Mouse (Mus musculus) embryonic stem cell, embryonic (primary cell): ENCODE measurements at regions not wholly inside any gene's neighbourhood (a gene's known extent, or its start where the extent isn't known, plus 50 kb on each side); places are given as distances from the start of the nearest gene placed in this dataset.

Experiments used
- CTCF ChIA-PET, 4 experiments: fragments of 300-600 bp in 2 of 4; fragments of 350-600 bp in 2 of 4; sonication (Branson Sonifier 250); formaldehyde crosslinking; loops; one replicate each; lab custom pipeline; 2022; ENCODE audit warnings: inconsistent platforms in 2 of 4; lab: Charles Lee
- POLR2A ChIA-PET, 4 experiments: fragments of 300-600 bp in 2 of 4; fragments of 350-600 bp in 2 of 4; sonication (Branson Sonifier 250); formaldehyde crosslinking; loops; one replicate each; lab custom pipeline; 2022; ENCODE audit warnings: antibody characterized with exemption in 4 of 4, inconsistent platforms in 1 of 4; lab: Charles Lee

- POLR2A ChIA-PET, result no interaction called here
- CTCF ChIA-PET, result interaction anchor here in 1 of 4 experiments (0.6 kb wide), 1 partner anchor 14 kb away, joined by 6 read pairs; no protein-coding TSS in a partner anchor
Observed at GRCm38 (mm10) chr4:140463296-140463695, 202.5 kb downstream of the Arhgef10l start.

- POLR2A ChIA-PET, result no interaction called here
- CTCF ChIA-PET, result interaction anchor here in 2 of 4 experiments (0.5 to 0.7 kb wide), 3 partner anchors 103 to 1360 kb away, joined by 3 to 5 read pairs (median 3); no protein-coding TSS in a partner anchor
Observed at GRCm38 (mm10) chr4:140461317-140461716, 204.5 kb downstream of the Arhgef10l start.

GRCm38 (mm10) chr4:140449062-140449461 lies 202.5 kb upstream of the Igsf21 start:
- POLR2A ChIA-PET, result interaction anchor here in 1 of 4 experiments (1.5 kb wide), 1 partner anchor 9 kb away, joined by 3 read pairs; no protein-coding TSS in a partner anchor

DNA sequence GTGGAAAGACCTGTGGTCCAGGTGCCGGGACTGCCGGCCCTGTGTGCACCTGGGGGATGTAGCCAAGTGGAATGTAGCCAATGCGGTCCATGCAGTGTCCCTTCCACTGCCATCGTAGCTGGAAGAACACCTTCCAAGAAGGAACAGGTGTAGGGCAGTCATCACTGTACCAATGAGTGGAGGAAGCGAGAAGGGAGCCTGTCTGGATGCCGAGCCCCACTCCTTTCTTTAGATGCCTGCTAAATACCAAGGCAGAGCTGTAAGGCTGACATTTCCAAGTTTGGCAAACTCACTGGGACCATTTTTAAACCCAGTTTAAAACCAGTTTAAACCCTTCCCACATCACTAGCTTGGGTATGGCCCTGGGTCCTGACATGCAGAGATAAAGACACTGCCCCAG lies 199.9 kb upstream of the Igsf21 start:
- ChIA-PET POLR2A (no interaction called here), CTCF (no interaction called here)

More at GRCm38 (mm10) chr4:140449062-140449461, 202.5 kb upstream of the Igsf21 start:
- CTCF ChIA-PET, result no interaction called here

- CTCF ChIA-PET, result no interaction called here
- POLR2A ChIA-PET, result no interaction called here
Observed at GRCm38 (mm10) chr4:140445931-140446330, 199.3 kb upstream of the Igsf21 start.

DNA sequence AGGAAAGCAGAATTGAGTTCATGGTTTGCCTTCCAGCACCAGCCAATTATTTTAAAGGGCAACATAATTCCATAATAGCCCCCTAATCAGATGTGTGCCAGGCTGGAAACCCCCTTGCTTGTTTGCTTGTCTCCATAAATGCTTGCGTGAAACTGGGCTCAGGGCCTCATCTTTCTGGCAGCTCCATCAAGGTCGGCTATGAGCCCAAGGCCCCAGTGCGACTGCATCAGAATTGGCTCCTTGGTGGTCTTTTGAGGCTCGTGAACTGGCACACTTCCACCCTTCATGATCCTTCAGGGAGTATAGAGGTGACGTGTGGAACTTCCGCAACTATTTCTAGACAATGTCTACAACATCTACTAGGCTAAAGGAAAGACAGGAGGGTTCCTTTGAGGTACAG lies 196.6 kb upstream of the Igsf21 start:
- ChIA-PET POLR2A (no interaction called here), CTCF (no interaction called here)

GRCm38 (mm10) chr4:140441805-140442204 lies 195.2 kb upstream of the Igsf21 start:
- POLR2A ChIA-PET, result no interaction called here

DNA sequence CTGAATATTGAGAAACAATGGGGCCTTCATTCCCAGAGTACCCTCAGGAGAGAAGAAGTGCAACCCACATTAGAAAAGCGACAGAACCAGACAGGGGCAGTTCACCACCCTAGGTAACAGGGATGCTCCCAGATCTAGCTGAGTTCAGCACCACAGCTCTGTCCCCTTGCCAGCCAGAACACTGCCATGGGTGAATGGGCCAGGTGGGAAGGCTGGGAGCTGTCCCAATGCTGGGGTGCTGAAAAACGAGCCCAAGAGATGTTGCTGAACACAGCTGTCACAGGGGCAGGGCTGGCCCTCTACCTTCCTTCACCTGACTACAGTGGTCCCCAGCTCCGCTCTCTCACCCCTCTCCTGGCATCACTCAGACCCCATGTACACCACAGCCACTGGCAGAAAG lies 193.3 kb upstream of the Igsf21 start:
- ChIA-PET POLR2A (interaction anchor here in 2 of 4 experiments (0.5 to 1.4 kb wide), 4 partner anchors 9 to 1749 kb away, joined by 3 to 4 read pairs (median 4); no protein-coding TSS in a partner anchor), CTCF (interaction anchor here in 2 of 4 experiments (0.7 to 1.4 kb wide), 3 partner anchors 15 to 113 kb away, joined by 3 read pairs; no protein-coding TSS in a partner anchor)

More at GRCm38 (mm10) chr4:140441805-140442204, 195.2 kb upstream of the Igsf21 start:
- CTCF ChIA-PET, result no interaction called here

GRCm38 (mm10) chr4:140436030-140436429 lies 189.4 kb upstream of the Igsf21 start:
- CTCF ChIA-PET, result interaction anchor here in 1 of 4 experiments (0.6 to 0.7 kb wide), 3 partner anchors 14 to 282 kb away, joined by 3 to 4 read pairs (median 4); no protein-coding TSS in a partner anchor

GRCm38 (mm10) chr4:140433744-140434542 lies 187.4 kb upstream of the Igsf21 start:
- POLR2A ChIA-PET, result interaction anchor here in 3 of 4 experiments (0.6 to 1.0 kb wide), 3 partner anchors 25 to 657 kb away, joined by 4 to 5 read pairs (median 4); no protein-coding TSS in a partner anchor

More at GRCm38 (mm10) chr4:140436030-140436429, 189.4 kb upstream of the Igsf21 start:
- POLR2A ChIA-PET, result interaction anchor here (0.5 to 2.0 kb wide), 9 partner anchors 10 to 444 kb away, joined by 3 to 11 read pairs (median 4); partner anchors contain the start of gene Igsf21 (in 1 of the 4)

DNA sequence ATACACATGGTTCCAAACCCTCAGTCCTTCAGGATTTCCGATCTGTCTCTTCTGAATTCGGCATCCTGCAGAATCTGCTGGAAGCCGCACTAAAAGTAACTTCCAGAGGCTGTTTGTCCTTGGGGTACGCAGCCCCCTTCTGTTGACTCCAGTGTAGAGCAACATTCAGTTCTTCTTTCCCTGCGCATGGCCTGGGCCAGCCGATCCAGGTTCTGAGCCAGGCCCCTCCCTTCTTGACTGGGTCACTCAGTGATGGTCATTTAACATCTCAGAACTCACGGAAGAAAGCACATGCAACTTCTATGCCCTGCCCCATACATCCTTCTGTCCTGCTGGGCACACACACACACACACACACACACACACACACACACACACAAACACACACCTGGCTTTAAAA lies 185.5 kb upstream of the Igsf21 start:
- CTCF ChIA-PET, result interaction anchor here in 1 of 4 experiments (1.1 kb wide), 1 partner anchor 26 kb away, joined by 3 read pairs; no protein-coding TSS in a partner anchor
- POLR2A ChIA-PET, result interaction anchor here in 1 of 4 experiments (1.2 kb wide), 1 partner anchor 25 kb away, joined by 3 read pairs; no protein-coding TSS in a partner anchor

More at GRCm38 (mm10) chr4:140433744-140434542, 187.4 kb upstream of the Igsf21 start:
- CTCF ChIA-PET, result interaction anchor here in 2 of 4 experiments (0.6 kb wide), 2 partner anchors 150 to 310 kb away, joined by 3 to 4 read pairs; no protein-coding TSS in a partner anchor

GRCm38 (mm10) chr4:140427039-140427438 lies 180.5 kb upstream of the Igsf21 start:
- ChIA-PET POLR2A (no interaction called here), CTCF (no interaction called here)

DNA sequence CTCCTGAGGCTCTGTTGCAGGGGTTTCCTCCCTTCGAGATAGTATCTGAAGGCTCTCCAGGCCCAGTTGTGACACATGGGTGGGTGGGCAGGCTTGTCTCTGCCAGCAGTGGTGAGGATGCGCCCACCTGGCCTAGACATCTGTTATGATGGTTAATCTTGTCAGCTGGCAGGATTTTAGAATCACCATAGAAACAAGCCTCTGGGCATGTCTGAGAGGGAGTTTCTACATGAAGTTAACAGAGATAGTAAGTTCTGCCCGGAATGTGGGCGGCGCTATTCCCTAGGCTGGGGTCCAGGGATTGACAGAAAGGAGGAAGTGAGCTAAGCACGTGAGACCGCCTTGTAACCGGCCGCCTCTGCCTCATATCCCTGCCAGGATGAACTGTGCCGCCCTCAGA lies 177.2 kb upstream of the Igsf21 start:
- ChIA-PET POLR2A (interaction anchor here in 1 of 4 experiments (0.9 to 2.4 kb wide), 3 partner anchors 14 to 20 kb away, joined by 3 to 9 read pairs (median 4); no protein-coding TSS in a partner anchor), CTCF (interaction anchor here in 1 of 4 experiments (0.5 kb wide), 1 partner anchor 49 kb away, joined by 4 read pairs; no protein-coding TSS in a partner anchor)

DNA sequence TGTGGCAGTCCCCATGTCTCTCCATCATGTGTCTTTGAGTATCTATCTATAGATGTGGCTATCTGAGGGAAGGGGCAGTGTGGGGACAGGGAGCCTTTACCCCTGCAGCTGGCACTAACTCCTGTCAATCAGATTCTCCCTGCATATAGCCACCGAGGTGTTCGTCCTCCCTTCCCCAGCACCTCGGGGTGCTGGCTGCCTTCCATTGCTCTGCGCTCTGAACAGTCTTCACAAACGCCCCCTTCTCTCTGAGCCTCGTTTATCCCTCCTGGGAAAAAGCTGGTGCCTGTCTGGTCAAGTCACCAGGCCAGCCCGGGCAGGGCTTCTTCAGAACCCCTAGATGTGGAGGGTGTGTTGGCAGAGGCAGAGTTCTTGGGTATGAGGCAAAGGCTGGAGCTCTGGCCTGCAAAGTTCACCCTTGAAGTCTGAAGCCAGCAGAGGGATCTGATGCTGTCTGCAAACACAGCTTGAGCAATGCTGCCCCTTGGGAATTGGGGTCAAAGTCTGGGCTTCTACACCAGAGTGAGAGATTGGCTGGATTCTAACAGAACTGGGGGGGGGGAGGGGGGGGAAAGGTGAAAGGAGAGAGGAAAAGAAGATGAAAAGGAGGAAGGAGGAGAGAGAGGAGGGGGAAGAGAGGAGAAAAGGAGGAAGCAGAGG lies 175.5 kb upstream of the Igsf21 start:
- CTCF ChIA-PET, result interaction anchor here in 2 of 4 experiments (0.6 to 1.0 kb wide), 2 partner anchors 16 to 90 kb away, joined by 4 to 7 read pairs; no protein-coding TSS in a partner anchor
- POLR2A ChIA-PET, result interaction anchor here in 1 of 4 experiments (0.7 kb wide), 1 partner anchor 133 kb away, joined by 3 read pairs; no protein-coding TSS in a partner anchor

- ChIA-PET CTCF (no interaction called here), POLR2A (interaction anchor here in 2 of 4 experiments (0.8 to 1.6 kb wide), 5 partner anchors 11 to 115 kb away, joined by 3 to 13 read pairs (median 4); no protein-coding TSS in a partner anchor)
Observed at GRCm38 (mm10) chr4:140419720-140420412, 173.3 kb upstream of the Igsf21 start.

- ChIA-PET POLR2A (no interaction called here), CTCF (interaction anchor here in 1 of 4 experiments (0.6 kb wide), 2 partner anchors 70 to 1416 kb away, joined by 4 read pairs; no protein-coding TSS in a partner anchor)
Observed at GRCm38 (mm10) chr4:140412312-140412930, 165.8 kb upstream of the Igsf21 start.

DNA sequence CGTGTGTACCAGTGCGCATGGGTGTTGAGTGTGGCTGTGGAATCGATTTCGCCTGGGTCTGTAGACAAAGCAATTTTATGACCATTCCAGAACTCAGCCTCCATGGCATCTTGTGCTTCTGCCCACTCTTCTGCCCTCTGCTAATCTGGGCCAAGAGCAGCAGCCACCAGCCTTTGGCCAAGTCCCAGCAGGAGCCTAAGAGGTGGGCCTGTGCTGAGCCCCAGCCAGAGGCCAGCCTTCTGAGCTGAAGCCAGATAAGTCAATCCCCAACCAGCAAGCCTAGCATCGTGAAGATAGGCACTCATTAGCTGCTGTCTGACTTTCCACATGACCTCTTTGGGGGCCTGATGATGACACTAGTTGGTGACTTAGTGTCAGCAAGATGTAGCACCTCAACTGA lies 161.9 kb upstream of the Igsf21 start:
- CTCF ChIA-PET, result interaction anchor here in 1 of 4 experiments (1.2 kb wide), 1 partner anchor 323 kb away, joined by 3 read pairs; no protein-coding TSS in a partner anchor

More for the DNA sequence above, 161.9 kb upstream of the Igsf21 start:
- POLR2A ChIA-PET, result interaction anchor here in 3 of 4 experiments (0.5 to 1.6 kb wide), 11 partner anchors 11 to 1644 kb away, joined by 3 to 6 read pairs (median 3); no protein-coding TSS in a partner anchor
